In genomic region chr1:179844894-179845293, GRCm38 (mm10) we compare ENCODE assay signal across 8 mouse cellular contexts. TPM values are rescaled to one million over a fixed set of nuclear protein-coding genes. Genes with fewer than 3 reads are reported as not detected.
DNase-seq lines count a peak whose midpoint lies in the region; ATAC-seq and TF ChIP-seq lines count a peak whose summit lies in the region.

No protein-coding gene starts in this region.

- H3K36me3 ChIP-seq in midbrain, embryonic 11.5 days (ENCODE audit: control insufficient read depth, insufficient read depth, low read length): no peaks in the 10 kb centered on the region
- no peaks in the 10 kb centered on the region for H3K36me3 ChIP-seq in midbrain, embryonic 16.5 days (ENCODE audit: control insufficient read depth, insufficient read depth, low read length)
- no peaks in the 10 kb centered on the region for H3K36me3 ChIP-seq in intestine, postnatal 0 days (ENCODE audit: control insufficient read depth, insufficient read depth)
- H3K36me3 ChIP-seq in limb, embryonic 12.5 days: no peaks in the 10 kb centered on the region
- no peaks in the 10 kb centered on the region for H3K36me3 ChIP-seq in myocyte (ENCODE audit: control insufficient read depth, insufficient read depth)
- no peaks in the 10 kb centered on the region for H3K36me3 ChIP-seq in stomach, embryonic 15.5 days

- TF ChIP-seq POLR2A in myocyte (IDR thresholded peaks at IDR 0.05; ENCODE audit: insufficient read length, low read depth): no peak

- peaks cover 2% of the 10 kb centered on the region; the same call in 1 of the 2 replicates for H3K4me1 ChIP-seq in midbrain, embryonic 11.5 days (ENCODE audit: control insufficient read depth, insufficient read depth, low read length)
- H3K4me1 ChIP-seq in midbrain, embryonic 16.5 days (ENCODE audit: control insufficient read depth, insufficient read depth, low read length): no peaks in the 10 kb centered on the region; the same call in 1 of the 2 replicates
- H3K4me1 ChIP-seq in intestine, postnatal 0 days (replicated peaks; ENCODE audit: control insufficient read depth, insufficient read depth, low read length): no peaks in the 10 kb centered on the region
- H3K4me1 ChIP-seq in limb, embryonic 12.5 days (replicated peaks): peaks cover 7% of the 10 kb centered on the region; the same call in 1 of the 2 replicates
- no peaks in the 10 kb centered on the region for H3K4me1 ChIP-seq in stomach, embryonic 15.5 days

- DNase-seq in midbrain, embryonic 11.5 days (ENCODE audit: low spot score, missing footprints): peak; percentile 89
- DNase-seq in cerebellum, postnatal 14 days: peak; percentile 61 to 75
- peak; percentile 65 for DNase-seq in gastrocnemius, postnatal 10 days

- WGBS in midbrain, embryonic 11.5 days: 18% methylated on average over 5 of the region's 5 CpGs
- WGBS in midbrain, embryonic 16.5 days: 21% methylated on average over 5 of the region's 5 CpGs
- 28% methylated on average over 5 of the region's 5 CpGs for WGBS in intestine, postnatal 0 days
- 24% methylated on average over 5 of the region's 5 CpGs for WGBS in limb, embryonic 12.5 days
- 20% methylated on average over 5 of the region's 5 CpGs for WGBS in stomach, embryonic 15.5 days

- ATAC-seq in midbrain, embryonic 11.5 days (ENCODE audit: low FRiP score): peak; percentile 66
- no peak for ATAC-seq in midbrain, embryonic 16.5 days
- ATAC-seq in intestine, postnatal 0 days: peak; percentile 52
- ATAC-seq in limb, embryonic 12.5 days (ENCODE audit: insufficient number of reproducible peaks, insufficient read depth, low FRiP score, low TSS enrichment, low read depth): peak; percentile 29; the same call in 1 of the 2 replicates
- peak; percentile 56 for ATAC-seq in stomach, embryonic 15.5 days (ENCODE audit: insufficient read depth, low FRiP score, low read depth)

- no peak overlapping the region for H3K9ac ChIP-seq in midbrain, embryonic 11.5 days (ENCODE audit: low read length)
- no peak overlapping the region for H3K9ac ChIP-seq in midbrain, embryonic 16.5 days (ENCODE audit: low read depth, low read length)
- H3K9ac ChIP-seq in intestine, postnatal 0 days (ENCODE audit: low read depth, low read length): no peak overlapping the region
- no peak overlapping the region for H3K9ac ChIP-seq in limb, embryonic 12.5 days (replicated peaks)
- no peak overlapping the region for H3K9ac ChIP-seq in stomach, embryonic 15.5 days

- H3K27ac ChIP-seq in midbrain, embryonic 11.5 days (ENCODE audit: low read depth, low read length): no peak overlapping the region
- H3K27ac ChIP-seq in midbrain, embryonic 16.5 days (ENCODE audit: low read length): no peak overlapping the region
- no peak overlapping the region for H3K27ac ChIP-seq in intestine, postnatal 0 days (ENCODE audit: low read depth, low read length)
- no peak overlapping the region for H3K27ac ChIP-seq in limb, embryonic 12.5 days
- no peak overlapping the region for H3K27ac ChIP-seq in stomach, embryonic 15.5 days

- no peak overlapping the region for H3K4me2 ChIP-seq in midbrain, embryonic 11.5 days
- no peak overlapping the region for H3K4me2 ChIP-seq in midbrain, embryonic 16.5 days (ENCODE audit: low read length)
- no peak overlapping the region for H3K4me2 ChIP-seq in intestine, postnatal 0 days (replicated peaks; ENCODE audit: low read depth)
- H3K4me2 ChIP-seq in limb, embryonic 12.5 days: no peak overlapping the region
- H3K4me2 ChIP-seq in myocyte (ENCODE audit: low read depth): no peak overlapping the region
- H3K4me2 ChIP-seq in stomach, embryonic 15.5 days: no peak overlapping the region

- no peaks in the 10 kb centered on the region for H3K9me3 ChIP-seq in midbrain, embryonic 11.5 days (ENCODE audit: control insufficient read depth, low read length)
- no peaks in the 10 kb centered on the region for H3K9me3 ChIP-seq in midbrain, embryonic 16.5 days (replicated peaks; ENCODE audit: control insufficient read depth, low read length, poor library complexity, severe bottlenecking)
- H3K9me3 ChIP-seq in intestine, postnatal 0 days (ENCODE audit: control insufficient read depth): no peaks in the 10 kb centered on the region
- H3K9me3 ChIP-seq in limb, embryonic 12.5 days: no peaks in the 10 kb centered on the region
- H3K9me3 ChIP-seq in stomach, embryonic 15.5 days: no peaks in the 10 kb centered on the region

- no peak overlapping the region for H3K4me3 ChIP-seq in midbrain, embryonic 11.5 days (ENCODE audit: low read depth, low read length)
- H3K4me3 ChIP-seq in midbrain, embryonic 16.5 days (ENCODE audit: low read depth, low read length): no peak overlapping the region
- no peak overlapping the region for H3K4me3 ChIP-seq in intestine, postnatal 0 days (ENCODE audit: low read depth, low read length)
- H3K4me3 ChIP-seq in limb, embryonic 12.5 days (replicated peaks): no peak overlapping the region
- H3K4me3 ChIP-seq in myocyte: no peak overlapping the region
- no peak overlapping the region for H3K4me3 ChIP-seq in stomach, embryonic 15.5 days (replicated peaks)

- H3K27me3 ChIP-seq in midbrain, embryonic 11.5 days (ENCODE audit: control insufficient read depth, insufficient read depth, low read length): peaks cover 2% of the 10 kb centered on the region; the same call in 1 of the 2 replicates
- no peaks in the 10 kb centered on the region for H3K27me3 ChIP-seq in midbrain, embryonic 16.5 days (ENCODE audit: control insufficient read depth, insufficient read depth, low read depth, low read length)
- no peaks in the 10 kb centered on the region for H3K27me3 ChIP-seq in intestine, postnatal 0 days (replicated peaks; ENCODE audit: control insufficient read depth, insufficient read depth, low read length)
- H3K27me3 ChIP-seq in limb, embryonic 12.5 days: no peaks in the 10 kb centered on the region
- no peaks in the 10 kb centered on the region for H3K27me3 ChIP-seq in myocyte (ENCODE audit: control insufficient read depth, insufficient read depth, insufficient read length)
- H3K27me3 ChIP-seq in stomach, embryonic 15.5 days (replicated peaks): no peaks in the 10 kb centered on the region

- no peak overlapping the region for H3ac ChIP-seq in myocyte (ENCODE audit: control insufficient read depth, insufficient read length)

- no peaks in the 10 kb centered on the region for H3K79me2 ChIP-seq in myocyte (ENCODE audit: control insufficient read depth, insufficient read depth)

- peak; percentile 79 for TF ChIP-seq CTCF in intestine, postnatal 0 days (IDR thresholded peaks at IDR 0.05; ENCODE audit: low read depth)

TF ChIP-seq in myocyte, 11 proteins besides CTCF, POLR2A, EP300 and RAD21:
- peak in 2 of 3 experiments; percentile 56 to 86 for TF ChIP-seq MYOD1 (IDR thresholded peaks at IDR 0.05; ENCODE audit: control insufficient read depth in 1 of 3, insufficient read length in 2 of 3, low read depth in 2 of 3)
- no peak for TF ChIP-seq SRF (IDR thresholded peaks at IDR 0.05; ENCODE audit: control insufficient read depth, insufficient read length, low read depth)
- TF ChIP-seq E2F4 (IDR thresholded peaks at IDR 0.05; ENCODE audit: insufficient read depth): no peak
- no peak for TF ChIP-seq TCF12 (IDR thresholded peaks at IDR 0.05; ENCODE audit: insufficient read depth, poor library complexity, severe bottlenecking)
- no peak for TF ChIP-seq USF1 (IDR thresholded peaks at IDR 0.05; ENCODE audit: low read depth)
- no peak for TF ChIP-seq REST (IDR thresholded peaks at IDR 0.05; ENCODE audit: insufficient read depth, insufficient read length)
- TF ChIP-seq MYOG (IDR thresholded peaks at IDR 0.05; ENCODE audit: control insufficient read depth in 1 of 3, insufficient read depth in 1 of 3, insufficient read length in 2 of 3, low read depth in 2 of 3): peak; percentile 35 to 78 (median 65)
- TF ChIP-seq TCF3 (IDR thresholded peaks at IDR 0.05; ENCODE audit: insufficient read length, low read depth): no peak
- TF ChIP-seq CEBPB (IDR thresholded peaks at IDR 0.05; ENCODE audit: insufficient read depth, poor library complexity, severe bottlenecking): no peak
TF ChIP-seq in myocyte: peak in this region for 2.

RNA-seq across cellular contexts. Expression of gene Ahctf1, which starts 41.4 kb away (rescaled TPM):
- 32.9 and 35.1 TPM in 2 replicates for polyA plus RNA-seq in midbrain, embryonic 11.5 days (2014; fragmentation: Nextera tagmentation; extraction: Ambion mirVana)
- polyA plus RNA-seq in midbrain, embryonic 16.5 days (2015; fragmentation: Nextera tagmentation; extraction: Ambion mirVana): 15.3 and 16.0 TPM in 2 replicates
- total RNA-seq in gastrocnemius, postnatal 10 days (2021): 10 to 100 TPM; 21.0 to 25.7 TPM
- 8.8 and 9.4 TPM in 2 replicates for polyA plus RNA-seq in intestine, postnatal 0 days (2015; fragmentation: Nextera tagmentation; extraction: Ambion mirVana)
- 33.3 and 36.3 TPM in 2 replicates for polyA plus RNA-seq in limb, embryonic 12.5 days (2016; fragmentation: Nextera tagmentation; extraction: Ambion mirVana)
- polyA plus RNA-seq in myocyte (2012; fragmentation: generic; extraction: Trizol): 6.6 TPM
- polyA plus RNA-seq in stomach, embryonic 15.5 days (2015; fragmentation: Nextera tagmentation; extraction: Ambion mirVana): 23.7 and 24.2 TPM in 2 replicates

RNA-seq across cellular contexts. Expression of gene Gm10518, which starts 41.7 kb away (rescaled TPM):
- polyA plus RNA-seq in midbrain, embryonic 11.5 days (2014; fragmentation: Nextera tagmentation; extraction: Ambion mirVana): 0.20 and 0.30 TPM in 2 replicates
- polyA plus RNA-seq in midbrain, embryonic 16.5 days (2015; fragmentation: Nextera tagmentation; extraction: Ambion mirVana): not detected in 2 replicates
- not detected for total RNA-seq in gastrocnemius, postnatal 10 days (2021)
- not detected in 2 replicates for polyA plus RNA-seq in intestine, postnatal 0 days (2015; fragmentation: Nextera tagmentation; extraction: Ambion mirVana)
- 0.28 and 0.35 TPM in 2 replicates for polyA plus RNA-seq in limb, embryonic 12.5 days (2016; fragmentation: Nextera tagmentation; extraction: Ambion mirVana)
- polyA plus RNA-seq in myocyte (2012; fragmentation: generic; extraction: Trizol): 0.04 TPM
- polyA plus RNA-seq in stomach, embryonic 15.5 days (2015; fragmentation: Nextera tagmentation; extraction: Ambion mirVana): 0.18 TPM in 1 of 2 replicates, not detected in the other
